Mouse (Mus musculus) heart, adult 2 months (tissue): ENCODE measurements around the gene Hes6.

ENCODE experiments used
- CTCF ChIP-seq: fragments of 200-600 bp; IDR thresholded peaks from 2 replicates; pipeline ENCODE4 v1.8.1; 2022; ENCODE audit warnings: antibody characterized with exemption, mild to moderate bottlenecking, moderate library complexity
- POLR2A ChIP-seq: fragments of 200-500 bp; IDR thresholded peaks from 2 replicates; pipeline ENCODE4 v1.6.1; 2011; ENCODE audit warnings: mild to moderate bottlenecking, low read depth, low read length, control low read depth; ENCODE audit not compliant: insufficient read depth

- TF ChIP-seq CTCF (no peak), POLR2A (no peak)
Measured at GRCm38 (mm10) chr1:91404976-91405375, 8.9 kb downstream of the Hes6 start.
